Mouse (Mus musculus): ENCODE measurements around the gene Fbxw26. TPM values are rescaled to one million over a fixed set of nuclear protein-coding genes. Genes with fewer than 3 reads are reported as not detected.

Gene Fbxw26
- not detected for polyA plus RNA-seq (2017; shearing (Covaris generic))

DNA sequence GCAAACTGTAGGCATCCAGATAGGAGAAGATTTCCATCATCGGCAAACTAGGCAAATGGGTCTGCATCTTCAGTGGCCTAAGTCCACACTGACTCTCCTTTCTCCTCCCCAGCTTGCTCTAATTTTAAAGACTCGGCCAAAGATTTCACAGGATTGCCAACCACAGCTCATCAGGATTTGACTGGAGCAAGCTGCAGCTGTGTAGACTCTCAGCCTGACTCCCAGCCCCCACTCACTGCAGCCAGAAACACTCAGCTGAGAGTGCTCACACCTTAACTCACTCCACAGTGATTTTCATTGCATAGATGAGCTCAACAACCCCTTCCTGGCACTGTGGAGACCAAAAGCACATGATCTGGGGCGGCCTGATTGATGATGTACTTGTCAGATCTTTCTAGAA lies at the start of gene Fbxw26:
Gene Fbxw26 (minus strand): TSS at position 101 of the 400 bp plus-strand sequence.

GRCm38 (mm10) chr9:109790570-109790969 lies 44.7 kb upstream of the Fbxw26 start, which contains the start of gene Fbxw27:
TSS of gene Fbxw27 (minus strand) at chr9:109790670.

GRCm38 (mm10) chr9:109702600-109702999 lies 43.3 kb downstream of the Fbxw26 start, which contains the start of gene Fbxw18:
TSS of gene Fbxw18 (minus strand) at chr9:109702700.

Other genes with a start within 250 kb of the Fbxw26 start
- gene Fbxw15, start 177.8 kb downstream of the Fbxw26 start, polyA plus RNA-seq (2017; shearing (Covaris generic)): not detected
- not detected for gene Fbxw24, start 120.0 kb downstream of the Fbxw26 start, polyA plus RNA-seq (2017; shearing (Covaris generic))
- not detected for gene Fbxw25, start 81.4 kb downstream of the Fbxw26 start, polyA plus RNA-seq (2017; shearing (Covaris generic))
- not detected for gene Fbxw18, start 43.4 kb downstream of the Fbxw26 start, polyA plus RNA-seq (2017; shearing (Covaris generic))
- not detected for gene Fbxw27, start 44.6 kb upstream of the Fbxw26 start, polyA plus RNA-seq (2017; shearing (Covaris generic))
- not detected for gene Spink8, start 66.2 kb upstream of the Fbxw26 start, polyA plus RNA-seq (2017; shearing (Covaris generic))
- gene Nme6, start 86.7 kb upstream of the Fbxw26 start, polyA plus RNA-seq (2017; shearing (Covaris generic)): 6.1 TPM
- not detected for gene Camp, start 103.5 kb upstream of the Fbxw26 start, polyA plus RNA-seq (2017; shearing (Covaris generic))
- gene Cdc25a, start 129.5 kb upstream of the Fbxw26 start, polyA plus RNA-seq (2017; shearing (Covaris generic)): 7.6 TPM
- 66.1 TPM for gene Map4, start 185.4 kb upstream of the Fbxw26 start, polyA plus RNA-seq (2017; shearing (Covaris generic))

All from effector memory CD4-positive, alpha-beta T cell, adult 5 months (primary cell).